Mouse (Mus musculus) gastrocnemius, postnatal 4 days (tissue): ENCODE data around the gene Nck2. TPM values are rescaled to one million over a fixed set of nuclear protein-coding genes. Genes with fewer than 3 reads are reported as not detected.

ENCODE experiments used
- DNase-seq, 2 experiments: peaks; one replicate each; pipeline ENCODE4 v3.0.0; 2021 to 2022; ENCODE audit warnings: low spot score in 2 of 2, mixed read lengths in 2 of 2
- total RNA-seq, 2 experiments: library from RNA; stranded (reverse); gene quantifications; 2 replicates each; pipeline ENCODE4 v1.2.3; 2021

The Nck2 gene
- total RNA-seq, 2 experiments from 2014 or later, result 40.6 to 46.5 TPM

DNA sequence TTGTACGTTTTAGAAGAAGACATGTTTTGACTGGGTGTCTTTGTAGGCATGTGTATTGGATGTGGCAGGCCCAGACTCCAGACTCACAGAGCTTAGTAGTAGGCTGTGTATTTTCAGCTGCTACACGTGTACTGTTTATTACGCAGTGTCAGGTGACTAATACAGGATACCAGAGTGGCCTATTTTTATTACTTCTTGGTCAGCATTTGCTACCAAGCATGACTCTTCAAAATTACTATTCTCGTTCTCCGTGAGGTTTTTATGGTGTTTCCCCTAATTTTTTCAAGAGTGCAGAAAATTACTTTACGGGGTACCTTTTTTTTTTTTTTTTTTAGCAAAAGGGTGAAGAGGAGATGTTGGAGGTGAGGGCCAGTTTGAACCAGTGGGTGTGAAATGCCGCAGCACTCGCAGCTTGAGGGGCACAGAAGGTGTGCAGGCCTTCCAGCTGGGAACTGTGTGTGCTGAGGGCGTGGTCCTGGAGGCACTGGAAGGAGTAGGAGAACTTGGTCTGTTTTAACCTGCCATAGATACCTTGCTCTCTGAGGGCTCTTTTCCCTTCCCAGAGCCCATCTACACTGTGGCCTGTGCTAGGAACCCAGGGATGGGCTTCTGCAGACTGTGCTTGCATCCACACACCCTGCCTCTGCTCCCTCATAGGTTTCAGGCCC, 21.7 kb downstream of the Nck2 start:
- no peak for DNase-seq

DNA sequence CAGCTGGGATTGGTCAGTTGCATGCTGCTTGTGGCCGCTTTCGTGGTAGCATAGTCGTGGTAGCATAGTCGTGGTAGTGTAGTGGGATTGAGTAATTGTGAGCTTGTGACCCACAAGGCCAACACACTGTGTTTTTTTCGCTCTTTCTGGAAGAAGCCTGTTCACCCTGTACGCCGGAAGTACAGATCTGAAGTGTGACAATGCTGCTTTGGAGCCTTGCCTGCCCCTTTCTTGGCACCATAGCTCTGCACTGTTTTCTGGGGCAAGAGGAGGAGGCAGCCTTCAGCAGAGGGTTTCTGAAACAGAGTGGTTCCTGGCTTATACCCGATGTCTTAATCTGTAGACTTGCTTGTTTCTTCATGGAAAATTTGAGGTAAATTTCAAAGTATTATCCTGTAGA, 23.3 kb downstream of the Nck2 start:
- no peak for DNase-seq

DNA sequence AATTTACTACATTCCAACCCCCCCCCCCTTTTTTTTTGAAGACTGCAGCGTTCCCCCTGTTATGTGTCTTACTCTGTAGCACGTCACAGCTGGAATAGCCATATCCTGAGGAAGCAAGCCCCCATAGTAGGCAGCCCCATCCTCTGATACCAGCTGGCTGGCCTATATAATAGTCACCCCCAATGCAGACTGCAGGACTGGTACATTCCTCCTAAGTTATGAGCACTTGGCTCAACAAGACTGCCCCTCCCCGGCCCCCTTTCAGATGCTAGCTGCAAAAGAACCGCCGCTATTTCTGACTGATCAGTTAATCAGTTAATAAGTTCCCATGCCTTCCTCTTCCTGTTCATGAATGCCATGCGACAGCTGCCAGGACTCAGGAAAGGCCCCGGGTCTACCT, 23.8 kb downstream of the Nck2 start:
- DNase-seq, result no peak

DNA sequence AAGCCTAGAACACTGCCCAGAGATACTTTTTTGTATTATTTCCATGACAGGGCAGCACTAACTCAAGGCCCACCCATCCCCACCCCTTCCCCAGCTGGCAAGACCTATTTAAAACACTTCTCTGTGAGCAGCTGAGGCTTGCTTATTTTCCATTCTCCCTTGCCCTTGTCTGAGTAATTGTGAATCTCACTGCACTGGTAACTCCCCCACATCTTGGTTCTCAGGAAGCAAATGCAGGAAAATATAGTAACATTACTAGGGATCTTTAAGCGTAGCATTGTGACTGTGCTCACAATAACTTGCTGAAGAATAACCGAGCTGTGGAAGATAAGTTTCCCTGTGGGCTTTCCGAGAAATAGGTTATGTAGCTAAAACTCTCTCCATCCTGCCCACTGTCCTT, 24.6 kb downstream of the Nck2 start:
- DNase-seq, result no peak

DNA sequence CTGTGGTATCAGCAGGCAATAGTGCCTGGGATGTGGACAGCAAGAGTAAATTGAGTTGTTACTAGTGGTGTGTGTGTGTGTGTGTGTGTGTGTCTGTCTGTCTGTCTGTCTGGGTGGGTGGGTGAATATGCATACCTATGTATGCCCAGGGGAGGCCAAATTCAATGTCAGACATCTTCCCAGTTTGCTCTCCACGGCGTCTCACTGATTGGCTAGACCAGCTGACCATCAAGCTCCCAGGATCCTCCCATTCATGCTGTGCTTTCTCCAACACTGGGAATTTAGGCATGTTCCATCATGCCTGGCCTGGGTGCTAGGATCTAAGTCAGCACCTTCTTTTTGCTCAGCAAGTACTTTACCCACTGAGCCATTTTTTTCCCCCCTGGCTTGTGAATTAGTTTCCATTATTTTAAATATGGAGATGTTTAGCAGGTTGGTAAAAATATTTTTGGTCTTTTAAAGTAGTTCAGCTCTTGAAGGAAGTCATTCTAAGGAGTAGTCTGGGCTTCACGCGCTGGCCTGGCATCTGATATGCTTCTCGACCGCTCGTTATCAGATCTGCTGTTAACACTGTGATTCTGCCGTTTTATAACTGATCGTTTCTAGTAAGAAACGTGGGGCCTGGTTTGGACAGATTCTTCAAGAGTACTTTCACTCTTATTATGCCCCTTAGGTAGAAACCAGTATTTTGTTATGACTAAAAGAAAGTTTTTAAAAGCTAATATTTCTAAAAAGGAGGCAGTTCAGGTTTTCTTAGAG, 26.2 kb downstream of the Nck2 start:
- no peak for DNase-seq

DNA sequence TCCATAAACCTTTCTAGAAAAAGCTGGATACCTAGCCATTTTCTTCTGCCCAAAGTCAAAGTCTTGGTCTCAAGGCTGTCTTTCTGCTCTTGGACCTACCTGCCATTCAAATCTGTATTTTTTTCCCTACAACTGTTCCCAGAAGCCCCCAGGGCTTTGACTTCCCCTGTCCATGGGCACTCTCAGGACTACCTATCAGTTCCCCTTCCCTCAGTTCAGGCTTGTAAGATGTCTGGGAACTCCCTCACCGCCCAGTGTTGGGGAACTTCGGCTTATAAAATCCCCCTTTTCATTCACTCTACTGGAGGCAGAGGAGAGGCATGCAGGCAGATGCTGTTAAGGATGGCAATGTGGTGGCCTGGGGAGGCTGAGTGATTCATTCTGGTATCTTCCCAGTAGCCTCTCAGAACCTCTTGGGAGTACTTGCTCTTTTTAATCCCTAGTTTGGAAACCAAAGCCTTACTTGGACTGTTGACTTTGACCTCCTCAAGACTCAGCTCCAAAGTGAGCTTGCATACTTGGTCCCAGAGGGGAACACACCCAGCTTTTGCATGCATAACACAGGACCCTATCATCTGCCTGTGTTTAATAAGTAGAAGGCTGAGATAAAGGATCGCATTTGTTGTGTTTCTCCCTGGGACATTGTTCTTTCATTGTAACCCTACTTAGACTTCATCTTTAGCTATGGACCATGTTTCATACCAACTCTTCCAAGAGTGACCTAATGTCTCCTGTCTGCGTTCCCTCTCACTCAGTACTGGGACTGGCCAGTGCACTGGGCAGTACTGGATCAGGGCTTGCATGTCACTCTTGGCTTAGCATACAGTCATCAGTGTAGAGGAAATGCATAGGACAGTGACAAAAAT, 27.0 kb downstream of the Nck2 start:
- DNase-seq, result no peak

DNA sequence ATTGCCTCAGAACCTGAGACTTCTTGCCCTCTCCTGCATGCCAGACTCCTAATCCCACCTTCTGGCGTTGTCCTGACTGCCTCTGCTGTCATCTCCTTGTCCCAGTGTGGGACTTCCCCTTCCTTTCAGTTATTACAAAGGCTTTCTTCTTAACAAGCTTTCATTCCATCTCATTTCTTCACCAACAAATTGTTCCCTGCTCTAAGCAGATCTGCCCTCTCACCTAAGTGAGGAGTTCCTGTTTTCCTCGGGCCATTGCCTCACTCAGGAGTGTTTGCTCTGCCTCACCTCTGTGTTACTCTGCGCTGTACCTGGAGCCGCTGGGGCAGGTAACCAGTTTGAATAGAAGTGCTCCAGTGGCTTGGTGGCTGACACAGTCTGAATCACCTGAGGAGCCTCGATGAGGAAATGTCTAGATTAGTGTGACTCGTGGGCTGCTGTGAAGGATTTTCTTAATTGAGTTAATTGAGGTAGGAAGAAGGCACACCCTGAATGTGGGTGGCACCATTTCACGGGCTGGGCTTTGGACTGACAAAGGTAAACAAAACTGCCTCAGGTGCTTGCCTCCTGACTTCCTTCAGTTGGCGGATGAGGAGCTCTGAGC, 27.8 kb downstream of the Nck2 start:
- DNase-seq, result no peak

DNA sequence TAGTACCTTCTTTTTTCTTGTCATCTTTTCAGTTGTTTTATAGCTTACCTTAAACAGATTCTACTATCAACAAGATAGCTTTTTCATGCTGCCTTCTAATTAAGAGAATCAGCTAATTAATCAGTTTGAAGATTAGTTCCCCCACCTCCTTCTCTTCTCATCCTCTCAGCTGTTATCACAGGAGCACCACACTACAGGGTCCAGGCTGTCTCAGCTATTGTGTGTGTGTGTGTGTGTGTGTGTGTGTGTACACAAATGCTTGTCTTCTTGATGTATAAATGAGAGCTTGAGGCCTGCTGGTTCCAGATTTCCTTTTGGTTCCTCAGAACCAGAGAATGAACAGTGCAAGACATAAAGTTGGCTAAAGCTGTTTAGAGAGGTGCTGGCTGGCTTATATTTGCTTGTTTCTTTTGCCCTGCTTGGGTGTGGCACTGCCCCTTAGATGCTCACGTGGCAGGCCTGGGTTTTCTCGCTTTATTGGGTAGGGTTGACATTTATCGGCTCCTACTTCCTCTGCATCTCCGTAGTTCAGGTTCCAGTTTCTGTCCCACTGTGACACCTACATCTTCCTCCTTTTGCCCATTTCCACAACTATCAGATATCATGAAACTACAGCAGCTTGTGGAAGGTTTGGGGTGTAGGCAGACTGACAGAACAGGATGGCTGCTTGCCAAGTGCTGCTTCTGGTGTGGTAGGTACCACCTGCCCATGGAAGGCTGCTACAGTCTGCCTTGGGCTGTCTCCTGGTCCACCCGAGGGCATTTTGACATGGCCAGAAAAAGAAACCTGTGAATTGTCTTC, 29.6 kb downstream of the Nck2 start:
- DNase-seq, result peak in 1 of 2 experiments; percentile 21

DNA sequence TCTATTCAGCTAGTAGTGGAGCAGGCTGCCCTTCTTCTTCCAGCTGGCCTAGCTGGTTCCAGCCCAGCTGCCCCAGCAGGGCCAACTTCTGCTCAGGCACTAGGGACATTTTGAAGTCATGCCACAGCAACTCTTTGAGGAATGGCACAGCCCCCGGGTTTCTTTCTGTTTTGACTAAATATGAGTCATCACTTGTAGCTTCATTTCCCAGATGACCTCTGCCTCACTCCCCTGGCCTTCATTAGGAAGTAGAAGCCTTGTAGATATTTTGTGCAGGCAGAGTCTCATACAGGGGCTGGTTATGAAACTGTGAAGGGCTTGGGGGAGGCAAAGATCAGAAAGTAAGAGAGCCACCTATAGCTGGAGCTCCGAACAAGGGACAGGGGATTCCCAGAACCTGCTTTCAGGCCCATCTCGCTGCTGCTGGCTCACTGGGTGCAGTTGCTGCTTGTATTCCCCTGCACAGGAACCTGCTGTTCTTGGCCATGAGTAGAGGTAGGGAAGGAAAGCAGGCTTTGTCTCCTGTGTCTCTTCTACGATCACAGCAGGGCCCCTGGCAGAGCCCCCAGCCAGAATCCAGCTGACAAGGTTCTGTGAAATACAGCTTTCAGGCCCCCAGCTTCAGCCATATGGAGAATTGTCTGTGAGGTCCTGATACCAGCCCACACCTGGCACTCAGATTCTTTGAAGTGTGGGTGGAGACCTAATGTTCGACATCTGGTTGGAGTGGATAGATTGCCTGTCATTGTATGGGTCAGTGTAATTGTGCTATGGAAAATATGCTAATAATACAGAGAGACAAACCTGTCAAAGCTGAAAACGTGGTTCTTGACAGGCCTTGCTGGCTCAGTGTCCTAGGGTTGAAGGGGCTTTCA, 30.4 kb downstream of the Nck2 start:
- no peak for DNase-seq

DNA sequence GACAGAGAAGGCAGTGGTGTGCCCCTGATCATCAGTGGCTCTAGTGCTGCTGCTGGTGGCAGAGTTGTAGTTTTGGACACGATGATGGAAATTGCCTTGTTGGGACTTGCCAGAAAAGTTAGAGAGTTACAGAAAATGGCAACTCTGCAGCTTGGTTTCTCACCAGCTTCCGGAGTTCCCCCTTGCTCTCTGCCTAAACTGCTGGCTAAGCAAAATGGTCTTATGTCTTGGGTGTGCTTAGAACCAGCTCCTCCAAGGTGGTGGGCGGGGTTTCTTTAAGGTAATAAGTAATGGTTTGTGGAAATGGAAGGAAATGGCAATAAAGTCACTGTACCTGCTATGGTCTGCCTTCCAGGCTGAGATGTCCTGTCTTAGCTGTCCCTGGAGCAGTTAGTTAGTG, 33.6 kb downstream of the Nck2 start:
- no peak for DNase-seq

DNA sequence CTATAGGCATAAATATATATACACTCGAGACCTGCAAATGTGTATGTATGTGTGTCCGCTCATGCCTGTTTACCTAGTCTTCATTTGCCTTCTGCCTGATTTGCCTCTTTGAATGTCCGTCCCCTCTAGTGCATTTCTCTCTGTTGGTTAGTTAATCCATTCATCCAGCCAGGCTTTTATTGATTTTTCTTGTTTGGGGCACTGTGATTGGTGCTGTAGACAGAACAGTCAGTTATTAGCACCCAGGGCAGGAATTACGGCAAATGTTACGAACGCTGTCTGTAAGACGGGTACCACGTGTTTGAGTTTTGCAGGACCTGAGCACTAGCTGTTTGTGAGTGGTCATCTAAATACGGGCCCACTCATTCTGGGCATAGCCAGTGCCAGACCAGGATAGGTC, 40.8 kb downstream of the Nck2 start:
- DNase-seq, result no peak

DNA sequence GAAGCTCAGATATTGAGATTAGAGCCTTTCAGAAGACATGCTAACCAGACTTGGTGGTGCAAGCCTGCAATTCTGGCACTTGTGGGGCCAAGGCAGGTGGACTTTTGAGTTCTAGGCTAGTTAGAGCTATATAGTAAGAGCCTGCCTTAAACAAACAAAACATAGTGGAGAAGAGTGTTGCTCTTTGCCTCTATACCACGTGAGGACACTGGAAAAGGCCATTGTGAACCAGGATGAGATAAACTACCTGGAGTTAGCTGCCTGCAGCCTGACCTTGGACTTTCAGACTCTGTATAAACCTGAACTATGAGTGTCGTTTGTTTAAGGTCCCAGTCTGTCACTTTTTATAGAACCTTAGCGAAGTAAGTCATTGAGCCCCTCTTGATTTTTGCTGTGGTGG, 42.1 kb downstream of the Nck2 start:
- no peak for DNase-seq

DNA sequence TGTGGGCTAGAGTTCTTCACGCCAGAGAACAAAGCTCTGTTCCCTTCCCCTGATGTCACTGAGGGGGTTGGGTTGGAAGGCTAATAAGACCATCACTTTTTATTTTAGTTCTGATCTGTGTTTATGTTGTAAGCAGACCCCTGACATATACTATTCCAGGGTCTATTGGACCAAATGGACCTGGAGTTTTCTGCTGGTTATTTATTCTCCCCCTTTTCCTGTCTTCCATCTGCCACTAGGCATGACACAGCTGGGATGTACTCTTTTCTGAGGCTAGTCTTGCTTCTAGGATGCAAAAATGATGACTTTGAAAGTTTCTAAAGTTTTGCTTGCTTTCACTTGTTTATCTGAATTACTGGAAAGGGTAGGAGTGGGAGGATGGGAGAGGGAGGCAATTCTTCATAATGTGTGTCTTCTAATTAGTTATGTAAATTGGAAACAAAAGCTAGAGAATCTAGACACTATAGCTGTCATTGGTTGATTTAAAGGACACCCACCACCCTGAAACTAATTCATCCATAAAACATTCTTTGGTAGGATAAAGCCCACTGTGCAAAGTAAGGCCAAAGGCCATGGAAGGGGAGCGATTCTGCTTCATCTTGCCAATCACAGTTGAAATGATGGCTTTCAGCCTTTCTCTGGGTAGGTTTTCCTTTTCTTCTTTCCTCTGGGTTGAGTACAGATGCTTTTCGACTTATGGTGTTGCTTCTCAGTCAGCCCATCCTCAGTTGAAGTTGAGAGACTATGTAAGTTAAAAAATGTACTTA, 42.8 kb downstream of the Nck2 start:
- no peak for DNase-seq

DNA sequence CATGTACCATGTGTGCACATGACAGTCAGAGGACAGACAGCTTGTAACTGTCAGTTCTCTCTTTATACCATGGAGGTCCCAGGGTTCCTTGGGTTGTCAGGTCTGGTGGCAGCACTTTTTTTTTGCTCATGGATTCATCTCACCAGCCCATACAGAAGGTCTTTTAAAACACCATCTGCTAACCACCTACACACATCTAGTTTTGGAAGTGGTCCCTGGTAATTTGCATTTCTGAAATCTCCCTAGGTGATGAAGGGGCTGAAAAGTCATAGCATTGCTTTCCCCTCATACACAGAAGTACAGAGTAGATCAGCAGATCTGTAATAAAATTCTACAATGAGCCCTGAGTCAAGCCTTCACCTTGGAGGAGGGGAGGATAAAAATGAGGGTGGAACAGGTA, 44.9 kb downstream of the Nck2 start:
- no peak for DNase-seq

DNA sequence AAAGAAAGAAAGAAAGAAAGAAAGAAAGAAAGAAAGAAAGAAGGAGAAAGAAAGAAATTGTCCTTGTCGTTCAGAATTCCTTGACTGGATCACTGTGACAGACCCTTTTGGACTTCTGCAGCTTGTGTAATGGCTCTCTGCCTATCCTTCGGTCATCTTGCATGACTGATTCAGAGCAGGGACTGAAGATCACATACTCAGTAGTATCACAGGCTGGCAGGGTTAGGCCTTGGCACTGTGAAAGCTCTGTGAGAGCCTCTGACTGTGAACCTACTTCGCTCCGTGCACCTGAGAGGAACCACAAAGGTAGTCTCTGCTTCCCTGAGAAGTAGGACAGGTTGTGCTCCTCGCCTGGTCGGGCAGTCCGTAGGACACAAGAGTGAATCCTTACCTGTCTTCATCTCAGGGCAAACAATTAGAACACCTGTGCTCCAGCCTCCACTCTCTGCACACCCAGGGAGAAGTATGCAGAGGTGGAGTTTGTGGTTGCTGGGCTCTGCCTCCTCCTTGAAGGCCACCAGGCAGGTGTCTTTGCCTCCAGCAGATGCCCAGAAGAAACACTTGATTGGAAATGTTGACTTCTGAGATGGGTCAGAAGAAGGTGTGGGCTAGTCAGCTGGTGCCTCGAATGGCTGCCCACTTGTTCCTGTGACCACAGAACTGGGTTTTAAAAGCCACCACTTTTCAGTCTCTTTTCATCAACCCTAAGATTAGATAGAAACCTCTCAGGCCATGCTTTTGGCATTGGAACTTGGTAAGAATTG, 47.3 kb downstream of the Nck2 start:
- no peak for DNase-seq

DNA sequence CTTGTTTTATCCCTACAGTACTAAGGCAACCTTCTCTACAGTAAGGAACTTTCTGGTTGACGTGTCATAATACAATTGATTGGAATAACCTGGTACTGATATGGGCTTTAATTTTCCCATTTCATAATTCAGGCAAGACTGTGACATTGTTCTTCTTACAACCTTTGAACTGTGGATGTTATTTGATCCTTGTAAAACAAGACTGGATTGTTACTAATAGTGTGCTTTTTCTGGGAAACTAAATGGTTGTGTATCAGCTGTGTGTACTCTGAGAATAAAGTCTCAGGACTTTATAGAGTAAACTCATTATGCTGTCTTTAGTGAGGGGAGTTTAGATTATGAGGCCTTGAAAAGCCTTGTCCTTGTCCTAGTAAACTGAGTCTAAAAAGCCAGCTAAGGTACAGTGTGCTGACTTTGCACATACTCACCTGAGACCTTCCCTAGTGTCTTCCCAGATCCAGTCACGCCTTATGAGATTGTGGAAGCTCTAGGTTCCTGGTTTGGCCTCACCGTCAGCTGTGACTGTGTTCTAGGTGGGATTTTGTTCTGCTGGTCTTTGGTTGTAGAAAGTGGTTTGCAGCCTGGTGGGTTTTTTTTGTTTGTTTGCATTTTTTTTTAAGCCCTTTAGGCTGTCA, 48.5 kb downstream of the Nck2 start:
- no peak for DNase-seq

DNA sequence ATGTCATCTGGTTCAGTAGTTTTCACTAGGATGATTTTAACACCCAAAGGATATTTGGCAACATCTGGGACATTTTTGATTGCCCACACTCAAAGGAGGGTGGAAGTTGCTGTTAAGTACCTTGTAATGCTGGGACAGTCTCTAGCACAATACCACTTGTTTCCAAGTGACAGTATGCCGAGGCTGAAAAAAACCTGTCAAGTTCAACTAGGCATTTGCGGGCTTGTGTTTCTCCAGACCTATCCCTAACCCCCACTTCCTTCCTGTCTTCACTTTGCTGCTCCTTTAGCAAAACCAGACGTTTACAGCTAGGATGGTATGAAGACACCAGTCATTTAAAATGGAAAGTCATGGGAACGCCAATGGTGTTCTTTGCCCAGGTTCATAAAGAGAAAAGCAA, 51.7 kb downstream of the Nck2 start:
- no peak for DNase-seq

DNA sequence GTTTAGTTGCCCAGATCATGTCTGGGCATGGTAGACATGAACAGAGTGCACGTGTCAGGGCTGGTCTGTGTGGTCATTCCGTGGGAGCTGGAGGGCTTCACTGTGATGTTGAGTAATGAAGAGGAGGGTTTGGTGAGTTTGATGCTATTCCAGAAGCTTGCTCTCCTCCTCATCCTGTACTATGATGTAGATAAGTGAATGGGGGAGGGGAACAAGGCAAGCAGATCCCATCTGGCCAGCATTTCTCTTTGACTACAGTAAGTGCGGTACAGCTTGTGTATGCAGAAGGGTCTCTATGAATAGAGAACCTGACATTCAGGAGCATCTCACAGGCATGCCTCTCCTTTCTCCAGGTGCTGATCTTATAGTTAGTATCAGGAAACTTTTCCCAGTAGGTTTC, 52.6 kb downstream of the Nck2 start:
- DNase-seq, result no peak
